Mouse (Mus musculus) forebrain, embryonic 16.5 days (tissue): ENCODE measurements around the gene Adat2. TPM values are rescaled to one million over a fixed set of nuclear protein-coding genes. Genes with fewer than 3 reads are reported as not detected.

Experiments used
- ATAC-seq: fragments of 200-750 bp; cut with Nextera tagmentation; 2 replicates; pipeline ENCODE4 v1.8.0; 2017; ENCODE audit warnings: mild to moderate bottlenecking, moderate library complexity
- H3K27ac ChIP-seq: fragments of 300-500 bp; sonication (generic); 2 replicates; pipeline ENCODE4 v1.5.1; 2014; ENCODE audit warnings: low read length, control low read depth
- H3K27me3 ChIP-seq: fragments of 300-500 bp; sonication (generic); replicated peaks from 2 replicates; pipeline ENCODE4 v1.6.1; 2014; ENCODE audit warnings: low read length; ENCODE audit not compliant: control insufficient read depth, insufficient read depth
- H3K36me3 ChIP-seq: fragments of 300-500 bp; sonication (generic); 2 replicates; pipeline ENCODE4 v1.6.1; 2014; ENCODE audit not compliant: control insufficient read depth, insufficient read depth
- H3K4me1 ChIP-seq: fragments of 300-500 bp; sonication (generic); replicated peaks from 2 replicates; pipeline ENCODE4 v1.6.1; 2014; ENCODE audit warnings: low read length; ENCODE audit not compliant: control insufficient read depth, insufficient read depth
- H3K4me2 ChIP-seq: fragments of 300-500 bp; sonication (generic); 2 replicates; pipeline ENCODE4 v1.6.1; 2014; ENCODE audit warnings: mild to moderate bottlenecking, low read length, control low read depth
- H3K4me3 ChIP-seq: fragments of 300-500 bp; sonication (generic); replicated peaks from 2 replicates; pipeline ENCODE4 v1.5.1; 2014; ENCODE audit warnings: mild to moderate bottlenecking, low read length, control low read depth
- H3K9ac ChIP-seq: fragments of 300-500 bp; sonication (generic); replicated peaks from 2 replicates; pipeline ENCODE4 v1.6.1; 2014; ENCODE audit warnings: low read depth, low read length, control low read depth
- H3K9me3 ChIP-seq: fragments of 300-500 bp; sonication (generic); 2 replicates; pipeline ENCODE4 v1.6.1; 2016; ENCODE audit warnings: low read length; ENCODE audit not compliant: control insufficient read depth
- WGBS: fragments of 180-500 bp; shearing (Covaris S2); extraction: QIAGEN DNeasy Blood & Tissue Kit; methylation state at CpG from one replicate; pipeline ENCODE4 v1.1.7; 2014; 5-methylcytosine and 5-hydroxymethylcytosine counted together
- polyA plus RNA-seq: library from polyadenylated mRNA; unstranded; fragments of >200 nt; fragmentation: Nextera tagmentation; extraction: Ambion mirVana; gene quantifications from 2 replicates; pipeline ENCODE4 v1.2.1, GENCODE M21; 2015

The Adat2 gene
- 2.2 and 2.6 TPM in 2 replicates for polyA plus RNA-seq

DNA sequence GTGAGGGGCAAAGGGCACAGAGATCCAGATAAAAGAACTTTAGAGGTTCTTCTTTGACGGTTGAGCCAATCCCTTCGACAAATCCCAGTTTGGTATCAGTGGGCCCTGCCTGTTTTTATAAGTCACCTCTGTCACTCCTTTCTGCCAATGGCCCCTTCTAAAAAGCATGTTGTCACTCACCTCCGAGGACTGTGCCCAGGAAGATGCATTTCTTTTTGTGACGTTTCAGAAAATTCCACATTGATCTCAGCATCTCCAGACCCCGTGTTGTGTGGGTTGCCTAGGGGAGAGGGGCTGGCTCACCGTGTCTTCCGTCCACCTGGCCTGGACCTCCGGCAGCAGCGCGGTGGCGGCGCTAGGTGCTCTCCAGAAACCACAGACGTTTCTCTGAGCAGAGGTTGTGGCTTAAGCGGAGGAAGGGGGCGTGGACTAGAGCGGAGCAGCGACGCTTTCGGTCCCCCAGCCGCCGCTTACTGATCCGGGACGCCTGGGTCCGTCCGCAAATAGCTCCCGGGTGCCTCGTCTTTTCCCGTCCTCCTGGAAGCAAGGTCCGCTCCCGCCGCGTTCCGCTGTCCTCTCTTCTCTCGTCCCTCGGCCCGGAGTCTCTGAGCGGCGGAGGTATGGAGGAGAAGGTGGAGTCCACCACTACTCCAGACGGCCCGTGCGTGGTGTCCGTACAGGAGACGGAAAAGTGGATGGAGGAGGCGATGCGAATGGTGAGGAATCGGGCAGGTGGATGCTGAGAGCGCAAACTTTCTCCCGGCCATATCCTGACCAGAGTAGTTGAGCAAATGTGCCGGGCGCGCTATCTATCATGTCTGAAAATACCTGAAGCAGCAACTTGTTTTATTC lies at the start of gene Adat2, which contains the start of gene Pex3:
TSS of gene Adat2 (plus strand) at position 249 of the 852 bp plus-strand sequence.
TSS of gene Pex3 (minus strand) at position 497 of the 852 bp plus-strand sequence.
- Histone ChIP-seq H3K27ac (peak within 1 kb of the TSS; percentile 67), H3K36me3 (no peaks in the 10 kb centered on the region), H3K27me3 (no peaks in the 10 kb centered on the region), H3K9me3 (no peaks in the 10 kb centered on the region), H3K4me3 (peak within 1 kb of the TSS; percentile 81), H3K4me1 (peaks cover 11% of the 10 kb centered on the region), H3K4me2 (peak within 1 kb of the TSS; percentile 78), H3K9ac (peak within 1 kb of the TSS; percentile 83)
- peak; percentile 98 for ATAC-seq
- WGBS: under 1% methylated on average over 51 of the region's 51 CpGs

DNA sequence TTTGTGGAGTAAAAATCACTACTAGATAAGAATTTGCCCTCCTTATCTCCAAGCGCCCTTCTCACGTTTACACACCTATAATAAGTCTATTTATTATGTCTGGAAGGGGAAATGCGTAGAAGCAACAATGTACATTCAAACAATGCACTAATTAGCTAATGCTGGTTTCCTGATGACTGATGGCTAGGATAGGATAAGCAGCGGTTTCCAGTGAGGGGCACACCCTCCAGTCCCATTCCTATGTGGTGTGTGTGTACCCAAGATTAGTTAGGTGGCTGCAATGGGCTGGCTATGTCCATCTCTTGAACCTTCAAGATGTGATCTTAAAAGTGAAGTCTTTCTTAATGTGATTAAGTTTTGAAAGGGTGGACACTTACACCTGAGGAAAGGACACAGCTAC lies 30.8 kb upstream of the Adat2 start:
- ATAC-seq: no peak
- no peaks in the 10 kb centered on the region for H3K9me3 ChIP-seq
- no peak overlapping the region for H3K4me2 ChIP-seq
- H3K9ac ChIP-seq: no peak overlapping the region
- H3K27me3 ChIP-seq: no peaks in the 10 kb centered on the region
- peaks cover 2% of the 10 kb centered on the region; the same call in 1 of the 2 replicates for H3K36me3 ChIP-seq
- no peak overlapping the region for H3K27ac ChIP-seq
- no peak overlapping the region for H3K4me3 ChIP-seq
- H3K4me1 ChIP-seq: no peaks in the 10 kb centered on the region
- WGBS: 82% methylated on average over 4 of the region's 4 CpGs

DNA sequence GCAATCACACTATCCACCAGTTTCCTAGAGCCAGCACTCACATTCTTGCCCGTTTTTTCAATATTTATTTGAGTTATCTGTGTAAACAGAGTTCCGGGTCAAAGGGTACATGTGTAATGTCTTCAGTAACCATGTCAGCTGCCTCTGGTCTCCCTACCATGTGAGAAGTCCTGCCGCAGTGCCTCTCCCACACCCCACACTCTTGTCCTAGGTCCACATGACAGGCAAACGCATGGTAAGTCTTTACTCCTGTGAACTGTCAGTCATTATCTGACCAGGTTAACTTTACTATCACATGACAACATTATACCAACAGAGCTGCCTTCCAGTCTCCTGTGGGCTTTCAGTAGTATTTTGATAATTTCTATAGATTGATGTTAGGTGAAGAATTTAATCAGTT lies 24.5 kb upstream of the Adat2 start:
- no peaks in the 10 kb centered on the region for H3K27me3 ChIP-seq
- peaks cover 8% of the 10 kb centered on the region; the same call in 1 of the 2 replicates for H3K36me3 ChIP-seq
- no peaks in the 10 kb centered on the region for H3K4me1 ChIP-seq
- no peak overlapping the region for H3K4me3 ChIP-seq
- H3K9me3 ChIP-seq: no peaks in the 10 kb centered on the region
- no peak overlapping the region for H3K27ac ChIP-seq
- 92% methylated on average over 4 of the region's 4 CpGs for WGBS
- no peak overlapping the region for H3K9ac ChIP-seq
- H3K4me2 ChIP-seq: no peak overlapping the region
- no peak for ATAC-seq

DNA sequence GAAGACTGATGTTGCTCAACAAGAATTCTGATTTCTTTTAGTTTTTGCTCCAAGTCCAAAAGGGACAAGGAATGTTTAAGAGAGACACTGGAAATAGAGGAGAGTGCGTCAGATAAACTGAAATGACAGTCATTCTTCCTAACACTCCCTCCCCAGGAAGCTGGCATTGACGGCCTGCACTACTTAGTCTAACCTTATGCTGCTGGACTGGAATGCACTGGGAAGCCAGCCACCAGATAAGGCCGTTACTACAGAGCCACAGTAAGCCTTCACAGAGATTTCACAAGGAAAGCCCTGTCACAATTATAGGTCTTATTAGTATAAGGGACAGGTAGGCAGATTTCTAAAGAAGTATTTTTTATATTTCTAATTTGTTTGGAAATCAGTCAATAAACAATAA lies 17.9 kb upstream of the Adat2 start:
- Histone ChIP-seq H3K27me3 (no peaks in the 10 kb centered on the region), H3K9ac (no peak overlapping the region), H3K4me2 (no peak overlapping the region), H3K9me3 (no peaks in the 10 kb centered on the region), H3K4me1 (no peaks in the 10 kb centered on the region), H3K27ac (no peak overlapping the region), H3K4me3 (no peak overlapping the region), H3K36me3 (peaks cover 14% of the 10 kb centered on the region)
- no peak for ATAC-seq
- WGBS: 83% methylated on average over 3 of the region's 3 CpGs

DNA sequence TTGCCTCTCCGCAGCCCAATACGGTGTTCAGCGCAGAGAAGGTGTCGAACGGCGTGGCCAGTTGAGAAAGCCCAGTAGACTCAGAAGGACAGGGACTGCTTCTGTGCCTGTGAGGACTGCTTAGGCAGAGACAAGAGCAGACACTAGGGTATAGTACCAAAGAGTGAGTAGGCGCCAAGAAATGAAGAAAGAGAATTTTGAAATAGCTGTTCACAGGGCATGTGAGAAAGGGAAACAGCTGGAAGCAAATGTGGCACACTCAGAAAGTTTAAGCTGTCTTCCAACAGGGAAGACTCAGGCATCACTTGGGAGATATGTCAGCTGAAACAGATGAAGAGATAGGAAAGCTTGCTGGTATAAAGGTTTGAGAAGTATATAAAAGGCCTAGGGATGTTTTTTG lies 16.0 kb upstream of the Adat2 start:
- Histone ChIP-seq H3K4me2 (no peak overlapping the region), H3K4me3 (no peak overlapping the region), H3K9ac (no peak overlapping the region), H3K36me3 (peaks cover 11% of the 10 kb centered on the region), H3K4me1 (no peaks in the 10 kb centered on the region), H3K27ac (no peak overlapping the region), H3K27me3 (no peaks in the 10 kb centered on the region), H3K9me3 (no peaks in the 10 kb centered on the region)
- no peak for ATAC-seq
- WGBS: 98% methylated on average over 7 of the region's 7 CpGs

DNA sequence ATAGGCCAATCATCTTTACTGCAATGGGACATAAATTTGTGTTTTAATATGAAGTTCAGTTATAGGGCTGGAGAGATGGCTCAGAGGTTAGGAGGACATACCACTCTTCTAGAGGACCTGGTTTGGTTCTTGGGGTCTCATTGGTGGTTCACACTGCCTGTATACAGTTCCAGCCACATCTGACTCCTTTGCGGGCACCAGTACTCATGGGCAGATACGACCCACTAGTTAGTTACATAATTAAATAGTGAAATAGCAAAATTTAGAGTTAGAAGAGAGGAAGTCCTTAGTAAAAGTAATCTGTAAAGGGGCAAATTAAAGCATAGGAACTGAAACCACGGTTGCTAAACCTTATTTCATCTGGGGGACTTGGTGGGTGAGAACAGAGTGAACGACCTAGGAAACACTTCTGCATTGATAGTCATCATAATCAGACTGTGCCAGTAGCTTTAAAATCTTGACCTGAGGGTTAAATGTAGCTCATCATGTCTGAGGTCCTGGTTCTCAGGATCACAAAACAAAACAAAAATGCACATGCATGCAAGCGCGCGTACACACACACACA lies 12.8 kb upstream of the Adat2 start:
- Histone ChIP-seq H3K4me1 (no peaks in the 10 kb centered on the region), H3K36me3 (peaks cover 5% of the 10 kb centered on the region), H3K9ac (no peak overlapping the region), H3K9me3 (no peaks in the 10 kb centered on the region), H3K4me2 (no peak overlapping the region), H3K27me3 (no peaks in the 10 kb centered on the region), H3K4me3 (no peak overlapping the region), H3K27ac (no peak overlapping the region)
- WGBS: 95% methylated on average over 7 of the region's 7 CpGs
- no peak for ATAC-seq

DNA sequence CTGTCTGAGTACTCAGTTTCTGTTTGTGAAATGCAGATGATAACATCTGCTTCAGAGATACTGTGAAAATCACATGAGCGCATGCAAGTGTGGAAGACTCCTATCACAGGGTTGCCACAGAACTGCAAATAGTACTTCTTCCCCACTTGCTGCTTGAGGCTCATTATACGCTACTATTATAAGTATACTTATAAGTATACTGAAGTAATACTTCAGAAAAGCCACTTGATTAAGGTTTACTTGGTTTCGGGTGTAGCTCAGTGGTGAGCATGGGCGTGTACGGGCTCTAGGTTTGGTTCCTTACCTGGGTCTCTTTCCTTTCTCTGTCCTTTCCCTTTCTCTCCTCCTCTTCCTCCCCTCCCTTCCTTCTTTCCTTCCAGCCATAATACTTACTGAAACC lies 11.0 kb upstream of the Adat2 start:
- H3K9ac ChIP-seq: no peak overlapping the region
- H3K27me3 ChIP-seq: no peaks in the 10 kb centered on the region
- H3K27ac ChIP-seq: no peak overlapping the region
- no peak for ATAC-seq
- H3K4me2 ChIP-seq: no peak overlapping the region
- no peak overlapping the region for H3K4me3 ChIP-seq
- no peaks in the 10 kb centered on the region for H3K9me3 ChIP-seq
- 96% methylated on average over 5 of the region's 5 CpGs for WGBS
- no peaks in the 10 kb centered on the region for H3K4me1 ChIP-seq
- H3K36me3 ChIP-seq: peaks cover 5% of the 10 kb centered on the region; the same call in 1 of the 2 replicates

DNA sequence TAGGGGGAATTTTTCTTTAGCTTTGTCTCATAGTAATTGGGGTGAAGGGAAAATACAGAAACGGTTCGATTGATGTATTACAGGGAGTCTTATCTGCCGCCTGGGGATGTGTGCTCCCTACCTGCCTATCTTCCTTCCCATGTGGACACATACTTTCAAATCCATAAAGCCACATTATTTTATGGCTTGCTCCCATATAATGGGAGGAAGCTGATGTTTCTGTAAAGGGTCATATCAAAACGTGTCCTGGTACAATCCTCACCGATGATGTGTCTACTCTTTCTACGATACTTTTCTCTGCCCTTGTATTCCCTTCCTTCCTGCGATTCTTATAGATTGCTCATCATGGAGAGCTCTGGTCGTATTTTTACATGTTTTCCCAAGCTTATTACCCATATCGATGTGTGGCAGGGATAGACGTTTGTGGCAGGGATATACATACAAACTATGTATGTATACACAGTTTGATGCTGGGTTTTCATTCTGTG lies 848 bp downstream of the Adat2 start:
- peak overlapping the region; percentile 81 for H3K4me3 ChIP-seq
- H3K27ac ChIP-seq: no peak overlapping the region
- 32% methylated on average over 10 of the region's 10 CpGs for WGBS
- H3K4me2 ChIP-seq: peak overlapping the region; percentile 78
- H3K9ac ChIP-seq: peak overlapping the region; percentile 83
- H3K9me3 ChIP-seq: no peaks in the 10 kb centered on the region
- peak; percentile 32; the same call in 1 of the 2 replicates for ATAC-seq
- H3K4me1 ChIP-seq: peaks cover 11% of the 10 kb centered on the region
- H3K36me3 ChIP-seq: no peaks in the 10 kb centered on the region
- no peaks in the 10 kb centered on the region for H3K27me3 ChIP-seq

DNA sequence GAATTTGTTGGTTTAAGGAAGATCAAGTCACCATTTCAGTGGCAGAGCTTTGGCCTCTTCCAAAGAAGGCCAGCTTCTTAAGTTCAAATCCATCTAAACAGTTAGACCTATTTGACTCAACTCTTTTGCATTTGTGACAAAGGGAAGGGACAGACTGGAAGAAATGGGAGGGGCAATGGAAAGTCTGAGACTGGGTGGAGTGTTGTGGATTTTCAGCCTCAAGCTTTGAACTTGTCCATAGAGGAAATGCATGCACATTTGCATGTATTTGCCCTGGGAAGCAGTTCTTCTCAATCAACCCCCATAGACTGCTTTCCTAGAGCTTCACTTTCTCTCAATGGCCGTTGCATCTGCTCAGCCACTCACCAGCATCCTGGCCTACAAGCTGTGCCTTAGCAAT lies 1.6 kb downstream of the Adat2 start:
- Histone ChIP-seq H3K9ac (no peak overlapping the region), H3K4me3 (no peak overlapping the region), H3K9me3 (no peaks in the 10 kb centered on the region), H3K4me2 (no peak overlapping the region), H3K36me3 (no peaks in the 10 kb centered on the region), H3K4me1 (peaks cover 11% of the 10 kb centered on the region), H3K27ac (no peak overlapping the region), H3K27me3 (no peaks in the 10 kb centered on the region)
- no peak for ATAC-seq
- 89% methylated on average over 1 of the region's 1 CpGs for WGBS
